Mouse (Mus musculus) cerebellum, postnatal 36 days (tissue): ENCODE data around the gene Zfp146.
"Not testable (repeated sequence)": the region's sequence is repeated elsewhere in the genome, so short reads cannot be mapped to it uniquely, and the experiment has no call there.

Experiments used
- DNase-seq, 2 experiments: peaks; one replicate each; pipeline ENCODE4 v3.0.0; 2021 to 2022; ENCODE audit warnings: mixed read lengths in 2 of 2

Zfp146 gene

GRCm38 (mm10) chr7:30121308-30122187, 48.0 kb downstream of the Zfp146 start, which contains the start of gene Zfp382:
Gene Zfp382, plus strand, starts transcription at chr7:30121942.
- peak; percentile 89 to 94 for DNase-seq

GRCm38 (mm10) chr7:30117935-30118334, 51.6 kb downstream of the Zfp146 start:
- not testable (repeated sequence) for DNase-seq

GRCm38 (mm10) chr7:30116076-30116475, 53.5 kb downstream of the Zfp146 start:
- no peak for DNase-seq
